Mouse (Mus musculus) thymus, postnatal 0 days (tissue): ENCODE data around the gene Fam13a. TPM values are rescaled to one million over a fixed set of nuclear protein-coding genes. Genes with fewer than 3 reads are reported as not detected.

Experiments used
- DNase-seq: peaks from one replicate; pipeline ENCODE4 v3.0.0-alpha.2; 2015; ENCODE audit warnings: low spot score
- polyA plus RNA-seq: library from polyadenylated mRNA; unstranded; fragments of >200 nt; fragmentation: Nextera tagmentation; extraction: Ambion mirVana; gene quantifications from 2 replicates; pipeline ENCODE4 v1.2.1, GENCODE M21; 2015

Fam13a gene
- polyA plus RNA-seq, 1 experiment from 2014 or later, result 4.7 TPM

- no peak for DNase-seq
These were observed 19.7 kb downstream of the Fam13a start for GRCm38 (mm10) chr6:59004630-59005029.

GRCm38 (mm10) chr6:58999044-58999453 is 25.3 kb downstream of the Fam13a start:
- DNase-seq, result no peak

- DNase-seq, result no peak
These were observed 25.8 kb downstream of the Fam13a start for GRCm38 (mm10) chr6:58998528-58998927.

- no peak for DNase-seq
These were observed 35.2 kb downstream of the Fam13a start for GRCm38 (mm10) chr6:58989149-58989548.

- no peak for DNase-seq
These were observed 35.6 kb downstream of the Fam13a start for GRCm38 (mm10) chr6:58988706-58989105.

- no peak for DNase-seq
These were observed 37.2 kb downstream of the Fam13a start for GRCm38 (mm10) chr6:58987166-58987565.

- no peak for DNase-seq
These were observed 39.2 kb downstream of the Fam13a start for GRCm38 (mm10) chr6:58985186-58985585.

GRCm38 (mm10) chr6:58975249-58975648 is 49.1 kb downstream of the Fam13a start:
- no peak for DNase-seq

- no peak for DNase-seq
These were observed 49.9 kb downstream of the Fam13a start for GRCm38 (mm10) chr6:58974428-58974827.

GRCm38 (mm10) chr6:58972873-58973272 is 51.5 kb downstream of the Fam13a start:
- DNase-seq, result no peak

- DNase-seq, result no peak
These were observed 56.1 kb downstream of the Fam13a start for GRCm38 (mm10) chr6:58968272-58968671.

GRCm38 (mm10) chr6:58965071-58965831 is 59.1 kb downstream of the Fam13a start:
- DNase-seq, result no peak

- DNase-seq, result no peak
These were observed 59.8 kb downstream of the Fam13a start for GRCm38 (mm10) chr6:58964565-58964964.

GRCm38 (mm10) chr6:58964091-58964490 is 60.3 kb downstream of the Fam13a start:
- no peak for DNase-seq

- DNase-seq, result no peak
These were observed 61.7 kb downstream of the Fam13a start for GRCm38 (mm10) chr6:58962691-58963090.

- no peak for DNase-seq
These were observed 63.8 kb downstream of the Fam13a start for GRCm38 (mm10) chr6:58960523-58960922.

GRCm38 (mm10) chr6:58951128-58951992 is 73.0 kb downstream of the Fam13a start:
- DNase-seq, result no peak

- DNase-seq, result no peak
These were observed 73.9 kb downstream of the Fam13a start for GRCm38 (mm10) chr6:58950410-58950809.

GRCm38 (mm10) chr6:58946840-58947239 is 77.5 kb downstream of the Fam13a start:
- DNase-seq, result no peak

- no peak for DNase-seq
These were observed 78.1 kb downstream of the Fam13a start for GRCm38 (mm10) chr6:58946246-58946645.

GRCm38 (mm10) chr6:58943958-58944357 is 80.4 kb downstream of the Fam13a start:
- DNase-seq, result no peak

GRCm38 (mm10) chr6:58942276-58942675 is 82.1 kb downstream of the Fam13a start:
- no peak for DNase-seq
